Mouse (Mus musculus) neutrophil, adult 59 days (primary cell): ENCODE measurements around the gene Aadacl3. TPM values are rescaled to one million over a fixed set of nuclear protein-coding genes. Genes with fewer than 3 reads are reported as not detected.

Experiments
- total RNA-seq, 2 experiments: library from RNA; stranded (reverse); gene quantifications; 1 replicate in 1 of 2; 2 replicates in 1 of 2; pipeline ENCODE4 v1.2.4; 2023

Aadacl3 gene
- total RNA-seq, result not detected

GRCm38 (mm10) chr4:144463656-144464055 lies at the start of gene Aadacl3:
Gene Aadacl3 (minus strand): TSS chr4:144463756.

GRCm38 (mm10) chr4:144453217-144453616 lies 10.3 kb downstream of the Aadacl3 start, which contains the start of gene Gm9944:
Gene Gm9944 (minus strand): TSS chr4:144453317.

GRCm38 (mm10) chr4:144438672-144439071 lies 24.9 kb downstream of the Aadacl3 start, which contains the start of gene 1700012P22Rik:
Gene 1700012P22Rik (minus strand): TSS chr4:144438772.

GRCm38 (mm10) chr4:144408290-144408689 lies 55.3 kb downstream of the Aadacl3 start, which contains the start of gene Pramef12:
Gene Pramef12 (minus strand): TSS chr4:144408464.

Other genes starting within 250 kb of the Aadacl3 start
- not detected for gene Pramel5, start 183.3 kb downstream of the Aadacl3 start, total RNA-seq
- gene Gm13128, start 133.5 kb downstream of the Aadacl3 start, total RNA-seq, result not detected
- gene Gm13119, start 105.8 kb downstream of the Aadacl3 start, total RNA-seq, result not detected
- gene Pramef20, start 85.8 kb downstream of the Aadacl3 start, total RNA-seq, result not detected
- gene Pramef12, start 55.3 kb downstream of the Aadacl3 start, total RNA-seq, result not detected
- not detected for gene 1700012P22Rik, start 25.0 kb downstream of the Aadacl3 start, total RNA-seq
- gene Gm9944, start 10.4 kb downstream of the Aadacl3 start, total RNA-seq, result not detected
- not detected for gene 9430007A20Rik, start 56.1 kb upstream of the Aadacl3 start, total RNA-seq
- not detected for gene Gm13124, start 101.4 kb upstream of the Aadacl3 start, total RNA-seq
- not detected for gene Aadacl4, start 150.0 kb upstream of the Aadacl3 start, total RNA-seq
- gene Gm436, start 222.6 kb upstream of the Aadacl3 start, total RNA-seq, result not detected